Mouse (Mus musculus): ENCODE measurements at regions not wholly inside any gene's neighbourhood (a gene's known extent, or its start where the extent isn't known, plus 50 kb on each side); places are given as distances from the start of the nearest gene placed in this dataset.

- TF ChIP-seq CTCF (IDR thresholded peaks at IDR 0.05; ENCODE audit: low read depth, low read length) = no peak
- TF ChIP-seq POLR2A (IDR thresholded peaks at IDR 0.05; ENCODE audit: borderline replicate concordance, low read depth, low read length) = no peak
Measured at GRCm38 (mm10) chr1:39091121-39091520, 102.4 kb upstream of the Npas2 start.

Data from bone marrow macrophage, adult 2 months (primary cell).